Mouse (Mus musculus) mouse embryonic stem cell (cell line): ENCODE results near the gene Hadhb.

Experiments
- in situ Hi-C, 2 experiments: fragments of 300-500 bp; cut with MboI; formaldehyde crosslinking; loops; 1 replicate in 1 of 2; 3 replicates in 1 of 2; pipeline ENCODE4 v1.14.3; 2019 to 2020; ENCODE audit warnings: low sequenced_read_pairs in 2 of 2, low pct_unique_long_range_greater_than_20kb in 1 of 2, mixed read lengths in 1 of 2; ENCODE audit not compliant: unreplicated experiment in 1 of 2

Gene Hadhb

GRCm38 (mm10) chr5:30125587-30125986 lies 29.5 kb upstream of the Hadhb start:
- in situ Hi-C loops: no loop called here

- in situ Hi-C loops: no loop called here
Observed at GRCm38 (mm10) chr5:30126756-30127155, 28.3 kb upstream of the Hadhb start.

GRCm38 (mm10) chr5:30127921-30128597 lies 27.0 kb upstream of the Hadhb start:
- in situ Hi-C loops: no loop called here

- in situ Hi-C loops: no loop called here
Observed at GRCm38 (mm10) chr5:30128680-30129079, 26.4 kb upstream of the Hadhb start.

GRCm38 (mm10) chr5:30131246-30131645 lies 23.8 kb upstream of the Hadhb start:
- in situ Hi-C loops: no loop called here

GRCm38 (mm10) chr5:30132173-30132572 lies 22.9 kb upstream of the Hadhb start:
- in situ Hi-C loops: no loop called here

- in situ Hi-C loops: no loop called here
Observed at GRCm38 (mm10) chr5:30135711-30136231, 19.3 kb upstream of the Hadhb start.

- in situ Hi-C loops: no loop called here
Observed at GRCm38 (mm10) chr5:30137271-30137670, 17.8 kb upstream of the Hadhb start.

GRCm38 (mm10) chr5:30138193-30138592 lies 16.9 kb upstream of the Hadhb start:
- in situ Hi-C loops: no loop called here

- in situ Hi-C loops: no loop called here
Observed at GRCm38 (mm10) chr5:30146526-30146925, 8.5 kb upstream of the Hadhb start.

GRCm38 (mm10) chr5:30148133-30148920 lies 6.7 kb upstream of the Hadhb start:
- in situ Hi-C loops: no loop called here

GRCm38 (mm10) chr5:30152007-30152406 lies 3.0 kb upstream of the Hadhb start:
- in situ Hi-C loops: no loop called here

- in situ Hi-C loops: no loop called here
Observed at GRCm38 (mm10) chr5:30152413-30152812, 2.6 kb upstream of the Hadhb start.

GRCm38 (mm10) chr5:30153222-30153621 lies 1.8 kb upstream of the Hadhb start:
- in situ Hi-C loops: no loop called here

- in situ Hi-C loops: no loop called here
Observed at GRCm38 (mm10) chr5:30154013-30154412, 1.0 kb upstream of the Hadhb start.

GRCm38 (mm10) chr5:30155395-30155792 lies 346 bp downstream of the Hadhb start:
- in situ Hi-C loops: no loop called here

GRCm38 (mm10) chr5:30155821-30156629 lies 977 bp downstream of the Hadhb start:
- in situ Hi-C loops: no loop called here

GRCm38 (mm10) chr5:30159601-30160000 lies 4.6 kb downstream of the Hadhb start:
- in situ Hi-C loops: no loop called here

- in situ Hi-C loops: no loop called here
Observed at GRCm38 (mm10) chr5:30161836-30162235, 6.8 kb downstream of the Hadhb start.
